Mouse (Mus musculus): Measurements from ENCODE around the gene Nipa2. TPM values are rescaled to one million over a fixed set of nuclear protein-coding genes. Genes with fewer than 3 reads are reported as not detected.

The Nipa2 gene
- polyA plus RNA-seq, 1 experiment from 2014 or later = 63.9 TPM

Other genes starting within 250 kb of the Nipa2 start
- gene Siglech, start 194.3 kb downstream of the Nipa2 start, polyA plus RNA-seq (2015; fragmentation: Nextera tagmentation; extraction: Ambion mirVana) = 0.64 and 1.3 TPM in 2 replicates
- 21.5 and 21.8 TPM in 2 replicates for gene Tubgcp5, start 168.3 kb downstream of the Nipa2 start, polyA plus RNA-seq (2015; fragmentation: Nextera tagmentation; extraction: Ambion mirVana)
- 94.6 and 94.7 TPM in 2 replicates for gene Cyfip1, start 120.7 kb downstream of the Nipa2 start, polyA plus RNA-seq (2015; fragmentation: Nextera tagmentation; extraction: Ambion mirVana)
- 6.2 and 6.4 TPM in 2 replicates for gene Nipa1, start 57.5 kb upstream of the Nipa2 start, polyA plus RNA-seq (2015; fragmentation: Nextera tagmentation; extraction: Ambion mirVana)
- gene Herc2, start 87.7 kb upstream of the Nipa2 start, polyA plus RNA-seq (2015; fragmentation: Nextera tagmentation; extraction: Ambion mirVana) = 17.6 and 23.4 TPM in 2 replicates

Data from intestine, embryonic 15.5 days (tissue).